Mouse (Mus musculus): ENCODE results near the gene Dld.

DNA sequence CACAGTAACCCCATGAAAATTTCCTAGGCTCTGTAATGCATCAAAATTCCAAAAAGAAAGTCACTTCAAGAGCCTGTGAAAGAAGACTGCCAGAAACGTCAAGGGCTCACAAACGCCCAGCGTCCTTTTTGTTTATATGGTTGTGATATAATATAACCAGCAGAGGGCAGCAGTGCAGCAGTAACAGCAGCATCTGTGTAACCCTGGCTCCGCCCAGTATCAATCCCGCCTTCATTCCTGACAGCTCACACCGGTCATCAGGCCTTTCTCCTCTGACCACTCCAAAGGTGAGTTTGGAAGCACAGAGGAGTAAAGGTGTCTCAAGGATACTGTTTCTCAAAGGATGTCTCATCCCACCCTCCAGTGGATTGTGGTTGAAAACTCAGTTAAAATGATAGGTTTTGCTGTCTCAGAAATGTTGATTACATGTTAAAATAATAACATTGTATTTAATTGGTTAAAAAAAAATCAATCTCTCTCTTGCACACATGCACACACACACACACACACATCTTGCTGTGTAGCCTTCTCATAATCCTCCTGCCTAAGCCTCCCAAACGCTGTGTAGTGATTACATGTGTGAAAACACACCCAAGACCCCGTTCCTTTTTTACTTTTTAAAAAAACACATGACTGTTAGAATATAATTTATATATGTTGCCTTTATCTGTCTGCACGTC, 23.5 kb upstream of the Dld start:
- TF ChIP-seq CTCF (IDR thresholded peaks at IDR 0.05; ENCODE audit: low read depth) (peak; percentile 90), EP300 (optimal IDR thresholded peaks at IDR 0.05) (no peak)
